Comparison of ENCODE assay signal across 10 mouse cellular contexts in the genomic region with DNA sequence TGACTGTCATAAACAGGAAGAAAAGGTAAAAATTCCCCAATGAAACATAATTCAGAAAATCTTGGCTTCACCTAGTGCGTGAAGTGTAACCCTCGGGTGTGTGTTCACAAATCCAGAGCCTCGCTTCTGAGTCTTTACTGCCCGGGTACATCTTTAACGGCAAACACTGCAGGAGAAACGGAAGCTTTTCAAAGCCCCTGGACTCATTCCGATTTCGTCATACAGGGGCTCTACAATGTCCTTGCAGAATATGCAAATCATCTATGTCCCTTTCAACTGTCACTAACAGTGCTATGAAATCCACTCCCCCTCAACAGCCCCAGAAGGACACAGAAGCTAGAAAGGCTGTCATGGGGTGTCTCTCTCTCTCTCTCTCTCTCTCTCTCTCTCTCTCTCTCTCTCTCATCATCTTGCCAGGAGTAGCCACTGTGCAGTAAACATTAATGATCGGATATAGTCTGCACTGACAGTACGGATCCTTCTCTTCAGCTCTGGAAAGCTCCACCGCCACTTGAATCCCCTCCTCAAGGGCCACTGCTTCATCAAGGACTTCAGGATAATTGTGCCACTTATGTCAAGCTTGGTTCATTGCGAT.
A peak's percentile ranks its signal among the peaks of the same experiment; 100 is the strongest.
DNase-seq lines count a peak whose midpoint lies in the region; ATAC-seq and TF ChIP-seq lines count a peak whose summit lies in the region.
"Had no signal": no experiment of that assay in that cellular context is flagged by ENCODE, and none has a peak within 500 bp of the region (broad histone marks: within the 10 kb centered on the region; RNA-seq: fewer than 3 reads in every experiment).

No protein-coding gene starts in this region.

- TF ChIP-seq CTCF in liver, postnatal 0 days (IDR thresholded peaks at IDR 0.05; ENCODE audit: low read depth), result no peak
- no peak for TF ChIP-seq CTCF in brain, embryonic 14.5 days (IDR thresholded peaks at IDR 0.05; ENCODE audit: borderline replicate concordance, extremely low read depth, insufficient read depth, insufficient read length)

- 45% methylated on average over 12 of the region's 12 CpGs for WGBS in liver, postnatal 0 days (ENCODE audit: insufficient replicate concordance)
- 17% methylated on average over 12 of the region's 12 CpGs for WGBS in forebrain, embryonic 16.5 days
- 30% methylated on average over 12 of the region's 12 CpGs for WGBS in midbrain, embryonic 15.5 days

- no peaks in the 10 kb centered on the region for H3K36me3 ChIP-seq in liver, postnatal 0 days (replicated peaks; ENCODE audit: insufficient read depth, low read length)
- H3K36me3 ChIP-seq in forebrain, embryonic 16.5 days (ENCODE audit: control insufficient read depth, insufficient read depth), result no peaks in the 10 kb centered on the region
- no peaks in the 10 kb centered on the region for H3K36me3 ChIP-seq in midbrain, embryonic 15.5 days (replicated peaks)
- H3K36me3 ChIP-seq: embryonic facial prominence, embryonic 15.5 days; liver, embryonic 15.5 days had no signal

- no peaks in the 10 kb centered on the region for H3K27me3 ChIP-seq in liver, postnatal 0 days (ENCODE audit: insufficient read depth, low read length)
- no peaks in the 10 kb centered on the region for H3K27me3 ChIP-seq in forebrain, embryonic 16.5 days (replicated peaks; ENCODE audit: control insufficient read depth, insufficient read depth, low read length)
- no peaks in the 10 kb centered on the region for H3K27me3 ChIP-seq in midbrain, embryonic 15.5 days (replicated peaks)
- H3K27me3 ChIP-seq: embryonic facial prominence, embryonic 15.5 days; liver, embryonic 15.5 days had no signal

- DNase-seq in liver, postnatal 0 days, result no peak
- no peak for DNase-seq in liver
- peak; percentile 65 for DNase-seq in brain, embryonic 14.5 days (ENCODE audit: low read depth)
- DNase-seq in right cerebral cortex, postnatal 4 days, result no peak
- DNase-seq in gastrocnemius, adult 8-10 months (ENCODE audit: low spot score in 2 of 2), result no peak
- DNase-seq: cerebellum, postnatal 25 days had no signal

- TF ChIP-seq POLR2A in brain, embryonic 14.5 days (IDR thresholded peaks at IDR 0.05; ENCODE audit: borderline replicate concordance, extremely low read depth, insufficient read depth, insufficient read length, poor library complexity, severe bottlenecking), result no peak

- no peak overlapping the region for H3K9ac ChIP-seq in liver, postnatal 0 days (replicated peaks)
- H3K9ac ChIP-seq in forebrain, embryonic 16.5 days (replicated peaks; ENCODE audit: low read depth, low read length), result 0 out of 2 replicates have a peak overlapping the region, but pooled peaks have one; percentile 14
- H3K9ac ChIP-seq in midbrain, embryonic 15.5 days, result no peak overlapping the region
- H3K9ac ChIP-seq: embryonic facial prominence, embryonic 15.5 days; liver, embryonic 15.5 days had no signal

- H3K4me1 ChIP-seq in liver, postnatal 0 days (ENCODE audit: insufficient read depth), result peaks cover 20% of the 10 kb centered on the region
- peaks cover 28% of the 10 kb centered on the region for H3K4me1 ChIP-seq in forebrain, embryonic 16.5 days (replicated peaks; ENCODE audit: control insufficient read depth, insufficient read depth, low read length)
- peaks cover 35% of the 10 kb centered on the region for H3K4me1 ChIP-seq in midbrain, embryonic 15.5 days
- H3K4me1 ChIP-seq: embryonic facial prominence, embryonic 15.5 days had no signal

- no peak for TF ChIP-seq EP300 in liver, postnatal 0 days (IDR thresholded peaks at IDR 0.05; ENCODE audit: low read depth)

- no peak overlapping the region for H3K27ac ChIP-seq in liver, postnatal 0 days (ENCODE audit: low read depth)
- no peak overlapping the region for H3K27ac ChIP-seq in forebrain, embryonic 16.5 days (ENCODE audit: low read length)
- 0 out of 2 replicates have a peak overlapping the region, but pooled peaks have one; percentile 34 for H3K27ac ChIP-seq in midbrain, embryonic 15.5 days
- H3K27ac ChIP-seq: embryonic facial prominence, embryonic 15.5 days; liver, embryonic 15.5 days had no signal

- H3K4me3 ChIP-seq in liver, postnatal 0 days (ENCODE audit: low read depth, low read length), result no peak overlapping the region
- H3K4me3 ChIP-seq in forebrain, embryonic 16.5 days (replicated peaks; ENCODE audit: low read length), result no peak overlapping the region
- H3K4me3 ChIP-seq in midbrain, embryonic 15.5 days, result no peak overlapping the region
- H3K4me3 ChIP-seq: embryonic facial prominence, embryonic 15.5 days; liver, embryonic 15.5 days had no signal

- ATAC-seq in liver, postnatal 0 days, result no peak
- 0 out of 2 replicates have a peak, but pooled peaks have one; percentile 18 for ATAC-seq in forebrain, embryonic 16.5 days
- ATAC-seq in midbrain, embryonic 15.5 days (replicated peaks), result peak; percentile 34; the same call in 1 of the 2 replicates

- H3K4me2 ChIP-seq in liver, postnatal 0 days (ENCODE audit: low read depth, low read length), result peak overlapping the region; percentile 29
- H3K4me2 ChIP-seq in forebrain, embryonic 16.5 days (ENCODE audit: low read length), result peak overlapping the region; percentile 10
- H3K4me2 ChIP-seq in midbrain, embryonic 15.5 days, result peak overlapping the region; percentile 23
- H3K4me2 ChIP-seq: embryonic facial prominence, embryonic 15.5 days; liver, embryonic 15.5 days had no signal

- H3K9me3 ChIP-seq in liver, postnatal 0 days (ENCODE audit: low read length), result no peaks in the 10 kb centered on the region
- no peaks in the 10 kb centered on the region for H3K9me3 ChIP-seq in forebrain, embryonic 16.5 days (ENCODE audit: control insufficient read depth, low read length)
- no peaks in the 10 kb centered on the region for H3K9me3 ChIP-seq in midbrain, embryonic 15.5 days
- H3K9me3 ChIP-seq: embryonic facial prominence, embryonic 15.5 days; liver, embryonic 15.5 days had no signal
